Mouse (Mus musculus): ENCODE measurements at regions not wholly inside any gene's neighbourhood (a gene's known extent, or its start where the extent isn't known, plus 50 kb on each side); places are given as distances from the start of the nearest gene placed in this dataset.
A peak's percentile ranks its signal among the peaks of the same experiment; 100 is the strongest.
"Not testable (repeated sequence)": the region's sequence is repeated elsewhere in the genome, so short reads cannot be mapped to it uniquely, and the experiment has no call there.

GRCm38 (mm10) chr13:104549016-104549415, 243.3 kb upstream of the Srek1ip1 start:
- no peak for ATAC-seq (replicated peaks; ENCODE audit: low read depth, poor library complexity, severe bottlenecking)

DNA sequence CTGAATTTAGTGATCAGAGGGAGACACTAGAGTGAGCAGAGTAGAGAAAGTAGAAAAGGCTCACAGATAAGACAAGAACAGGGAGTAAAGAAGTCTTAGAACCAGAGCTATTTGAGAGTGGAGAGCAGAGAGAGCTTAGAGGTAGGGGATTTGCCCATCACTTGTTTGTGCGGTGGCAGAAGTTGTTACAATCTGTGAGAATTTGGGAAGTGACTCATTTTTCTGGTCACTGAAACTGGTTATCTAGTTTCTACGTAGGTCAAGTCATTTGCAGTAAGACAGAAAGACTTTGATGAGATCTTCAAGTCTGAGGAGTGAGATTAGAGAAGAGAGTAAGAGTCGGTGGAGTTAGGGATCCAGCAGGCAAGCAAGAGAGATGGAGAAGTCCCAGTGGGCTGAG, 239.0 kb upstream of the Srek1ip1 start:
- no peak for ATAC-seq (replicated peaks; ENCODE audit: low read depth, poor library complexity, severe bottlenecking)

GRCm38 (mm10) chr13:104556609-104557008, 235.7 kb upstream of the Srek1ip1 start:
- not testable (repeated sequence) for ATAC-seq (replicated peaks; ENCODE audit: low read depth, poor library complexity, severe bottlenecking)

DNA sequence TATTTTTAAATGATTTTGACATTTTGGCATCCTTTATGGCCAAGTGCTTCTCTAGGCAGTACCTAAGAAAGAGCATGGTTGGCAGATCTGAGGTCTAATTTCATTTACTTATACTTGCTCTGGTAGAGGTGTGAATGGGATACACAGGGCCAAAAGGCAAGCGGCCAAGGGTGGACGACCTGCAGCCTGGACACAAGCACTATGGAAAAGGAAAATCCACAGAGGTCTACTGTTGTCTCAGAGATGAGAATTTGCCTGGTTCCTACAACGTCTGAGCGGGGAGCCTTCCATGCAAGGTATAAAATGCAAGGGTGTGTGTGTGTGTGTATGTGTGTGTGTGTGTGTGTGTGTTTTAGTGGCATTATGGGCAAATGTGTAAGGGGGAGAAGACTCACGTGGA, 232.4 kb upstream of the Srek1ip1 start:
- ATAC-seq (replicated peaks; ENCODE audit: low read depth, poor library complexity, severe bottlenecking), result no peak

DNA sequence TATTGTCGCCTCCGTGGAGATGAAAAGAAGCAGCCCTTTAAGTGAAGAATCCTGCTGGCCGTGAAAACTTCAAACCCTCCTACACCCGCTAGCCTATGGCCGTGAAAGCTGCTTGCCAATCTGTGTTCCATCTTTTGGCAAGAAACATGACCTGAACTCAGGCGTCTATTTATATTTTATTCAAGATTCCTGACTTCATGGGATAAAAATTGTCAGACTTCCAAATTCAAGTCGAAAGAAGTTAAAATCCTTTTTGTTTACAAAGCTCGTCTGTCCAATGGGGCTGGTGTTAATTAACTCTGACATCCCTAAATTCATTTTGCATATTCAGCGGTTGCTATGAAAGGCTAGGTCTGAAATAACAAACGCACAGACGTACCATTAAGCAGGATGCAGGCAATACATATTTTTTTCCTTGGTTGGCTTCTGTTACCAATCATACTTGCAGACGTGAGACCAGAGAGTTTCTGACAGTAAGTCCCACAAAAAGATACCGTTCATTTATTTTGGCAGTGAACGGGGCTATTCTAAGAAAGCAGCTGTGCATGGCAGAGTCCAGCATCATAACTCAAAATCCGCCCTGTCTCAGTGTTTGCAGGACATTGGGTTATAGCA, 231.7 kb upstream of the Srek1ip1 start:
- no peak for ATAC-seq (replicated peaks; ENCODE audit: low read depth, poor library complexity, severe bottlenecking)

- no peak for ATAC-seq (replicated peaks; ENCODE audit: low read depth, poor library complexity, severe bottlenecking)
These were observed 229.7 kb upstream of the Srek1ip1 start for GRCm38 (mm10) chr13:104562536-104562935.

- no peak for ATAC-seq (replicated peaks; ENCODE audit: low read depth, poor library complexity, severe bottlenecking)
These were observed 229.3 kb upstream of the Srek1ip1 start for GRCm38 (mm10) chr13:104563019-104563418.

DNA sequence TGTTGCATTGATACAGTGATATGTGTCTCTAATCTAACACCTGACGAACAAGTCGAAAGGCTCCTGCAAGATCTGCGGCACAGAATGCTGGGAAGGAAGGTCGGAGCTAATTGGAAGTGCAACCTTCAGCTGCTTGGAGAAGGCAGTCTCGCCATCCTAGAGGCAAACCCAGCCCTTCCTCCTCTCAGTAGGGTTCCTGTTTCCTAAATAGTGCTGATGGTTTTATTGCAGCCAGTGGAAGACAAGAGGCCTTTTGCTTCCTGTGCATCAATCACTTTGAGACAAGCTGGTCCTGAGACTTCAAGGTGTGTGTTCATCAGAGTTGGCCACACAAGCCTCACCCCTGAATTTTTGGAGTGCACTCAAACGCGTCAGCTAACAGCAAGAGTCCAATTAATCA, 228.4 kb upstream of the Srek1ip1 start:
- ATAC-seq (replicated peaks; ENCODE audit: low read depth, poor library complexity, severe bottlenecking), result 0 out of 2 replicates have a peak, but pooled peaks have one; percentile 22

- 0 out of 2 replicates have a peak, but pooled peaks have one; percentile 15 for ATAC-seq (replicated peaks; ENCODE audit: low read depth, poor library complexity, severe bottlenecking)
These were observed 222.5 kb upstream of the Srek1ip1 start for GRCm38 (mm10) chr13:104569765-104570164.

- no peak for ATAC-seq (replicated peaks; ENCODE audit: low read depth, poor library complexity, severe bottlenecking)
These were observed 220.0 kb upstream of the Srek1ip1 start for GRCm38 (mm10) chr13:104572236-104572635.

DNA sequence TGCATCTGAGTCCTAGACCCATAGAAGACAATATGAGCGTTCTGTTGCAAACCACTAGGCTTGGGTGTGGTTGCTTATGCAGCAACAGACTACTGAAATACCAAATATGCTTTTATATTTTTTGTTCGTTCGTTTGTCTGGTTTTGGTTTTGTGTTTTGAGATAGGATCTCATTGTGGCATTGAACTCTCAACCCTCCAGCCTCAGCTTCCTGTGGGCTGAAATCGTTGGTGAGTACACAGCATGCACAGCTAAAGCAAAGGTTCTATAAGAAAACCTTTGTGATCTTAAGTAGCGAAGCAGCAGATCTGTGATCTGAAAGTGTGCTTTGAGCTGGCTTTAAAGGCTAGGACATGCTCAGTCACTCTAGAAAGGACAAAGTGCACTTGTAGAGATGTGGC, 217.9 kb upstream of the Srek1ip1 start:
- peak; percentile 48 for ATAC-seq (replicated peaks; ENCODE audit: low read depth, poor library complexity, severe bottlenecking)

GRCm38 (mm10) chr13:104576188-104576789, 216.0 kb upstream of the Srek1ip1 start:
- ATAC-seq (replicated peaks; ENCODE audit: low read depth, poor library complexity, severe bottlenecking), result peak; percentile 41; the same call in 1 of the 2 replicates

- no peak for ATAC-seq (replicated peaks; ENCODE audit: low read depth, poor library complexity, severe bottlenecking)
These were observed 214.4 kb upstream of the Srek1ip1 start for GRCm38 (mm10) chr13:104577856-104578255.

DNA sequence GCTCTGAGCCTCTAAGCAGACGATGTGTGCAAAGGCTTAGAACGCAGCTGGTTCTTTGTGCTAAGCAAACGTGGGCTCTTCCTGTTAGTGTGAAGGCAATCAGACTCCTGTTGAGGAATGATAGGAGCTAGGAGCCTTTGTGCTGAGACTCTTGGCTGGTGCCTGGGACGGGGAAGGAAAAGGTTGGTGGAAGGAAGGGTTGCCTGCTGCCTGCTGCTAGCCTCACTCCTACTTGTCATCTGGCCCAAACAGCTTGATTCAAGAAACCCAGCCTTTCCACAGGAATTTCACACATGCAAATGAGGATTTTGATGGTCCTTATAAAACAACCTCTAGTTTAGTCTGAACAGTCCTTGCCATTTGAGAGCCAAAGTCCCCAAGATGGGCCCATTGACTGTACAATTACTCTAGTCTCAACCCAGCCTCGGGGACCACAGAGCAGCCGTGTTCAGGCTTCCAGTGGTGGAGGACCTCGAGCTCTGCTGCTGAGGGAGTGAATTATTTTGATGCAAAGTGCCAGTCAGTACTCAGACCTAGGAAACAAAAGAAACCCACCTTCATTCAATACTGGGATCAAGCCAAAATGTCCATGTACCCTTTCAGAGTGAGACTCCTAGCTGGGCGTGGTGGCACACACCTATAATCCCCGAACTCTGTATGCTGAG, 211.5 kb upstream of the Srek1ip1 start:
- no peak for ATAC-seq (replicated peaks; ENCODE audit: low read depth, poor library complexity, severe bottlenecking)

Data from common myeloid progenitor, adult 5-6 weeks (primary cell).